Mouse (Mus musculus) midbrain, embryonic 12.5 days (tissue): ENCODE measurements around the gene Lpcat2. TPM values are rescaled to one million over a fixed set of nuclear protein-coding genes. Genes with fewer than 3 reads are reported as not detected.

ENCODE experiments used
- ATAC-seq: fragments of 200-750 bp; cut with Nextera tagmentation; 2 replicates; pipeline ENCODE4 v1.8.0; 2017; ENCODE audit warnings: low read depth, moderate TSS enrichment, moderate library complexity; ENCODE audit not compliant: low FRiP score
- H3K27ac ChIP-seq: fragments of 300-500 bp; sonication (generic); replicated peaks from 2 replicates; pipeline ENCODE4 v1.5.1; 2016; ENCODE audit warnings: mild to moderate bottlenecking
- H3K27me3 ChIP-seq: fragments of 300-500 bp; sonication (generic); 2 replicates; pipeline ENCODE4 v1.6.1; 2016; ENCODE audit warnings: mild to moderate bottlenecking
- H3K36me3 ChIP-seq: fragments of 300-500 bp; sonication (generic); 2 replicates; pipeline ENCODE4 v1.6.1; 2016
- H3K4me1 ChIP-seq: fragments of 300-500 bp; sonication (generic); 2 replicates; pipeline ENCODE4 v1.6.1; 2016
- H3K4me2 ChIP-seq: fragments of 300-500 bp; sonication (generic); replicated peaks from 2 replicates; pipeline ENCODE4 v1.6.1; 2016; ENCODE audit warnings: mild to moderate bottlenecking, moderate library complexity
- H3K4me3 ChIP-seq: fragments of 300-500 bp; sonication (generic); 2 replicates; pipeline ENCODE4 v1.5.1; 2016; ENCODE audit warnings: mild to moderate bottlenecking
- H3K9ac ChIP-seq: fragments of 300-500 bp; sonication (generic); replicated peaks from 2 replicates; pipeline ENCODE4 v1.6.1; 2016; ENCODE audit warnings: mild to moderate bottlenecking, moderate library complexity
- H3K9me3 ChIP-seq: fragments of 300-500 bp; sonication (generic); 2 replicates; pipeline ENCODE4 v1.6.1; 2016; ENCODE audit warnings: mild to moderate bottlenecking
- WGBS: fragments of 180-500 bp; shearing (Covaris S2); methylation state at CpG from one replicate; pipeline ENCODE4 v1.1.7; 2016; 5-methylcytosine and 5-hydroxymethylcytosine counted together
- polyA plus RNA-seq: library from polyadenylated mRNA; unstranded; fragments of >200 nt; fragmentation: Nextera tagmentation; extraction: Ambion mirVana; gene quantifications from 2 replicates; pipeline ENCODE4 v1.2.1, GENCODE M21; 2016

Gene Lpcat2
- polyA plus RNA-seq, 1 experiment from 2014 or later: 5.9 TPM

GRCm38 (mm10) chr8:92896611-92897010 lies 41.5 kb downstream of the Lpcat2 start:
- no peak overlapping the region for H3K9ac ChIP-seq
- no peaks in the 10 kb centered on the region for H3K36me3 ChIP-seq
- H3K27ac ChIP-seq: no peak overlapping the region
- H3K27me3 ChIP-seq: no peaks in the 10 kb centered on the region
- no peaks in the 10 kb centered on the region for H3K4me1 ChIP-seq
- H3K4me3 ChIP-seq: no peak overlapping the region
- H3K4me2 ChIP-seq: no peak overlapping the region
- 77% methylated on average over 5 of the region's 5 CpGs for WGBS
- H3K9me3 ChIP-seq: no peaks in the 10 kb centered on the region
- ATAC-seq: no peak

- WGBS: 78% methylated on average over 4 of the region's 4 CpGs
Observed at GRCm38 (mm10) chr8:92897794-92898193, 42.7 kb downstream of the Lpcat2 start.

GRCm38 (mm10) chr8:92899590-92899989 lies 44.5 kb downstream of the Lpcat2 start:
- no peak overlapping the region for H3K9ac ChIP-seq
- no peaks in the 10 kb centered on the region for H3K27me3 ChIP-seq
- no peaks in the 10 kb centered on the region for H3K36me3 ChIP-seq
- no peaks in the 10 kb centered on the region for H3K4me1 ChIP-seq
- H3K27ac ChIP-seq: no peak overlapping the region
- no peaks in the 10 kb centered on the region for H3K9me3 ChIP-seq
- no peak overlapping the region for H3K4me3 ChIP-seq
- WGBS: 87% methylated on average over 9 of the region's 9 CpGs
- no peak overlapping the region for H3K4me2 ChIP-seq
- no peak for ATAC-seq

More at GRCm38 (mm10) chr8:92897794-92898193, 42.7 kb downstream of the Lpcat2 start:
- Histone ChIP-seq H3K27ac (no peak overlapping the region), H3K9ac (no peak overlapping the region), H3K9me3 (no peaks in the 10 kb centered on the region), H3K27me3 (no peaks in the 10 kb centered on the region), H3K36me3 (no peaks in the 10 kb centered on the region), H3K4me3 (no peak overlapping the region), H3K4me1 (no peaks in the 10 kb centered on the region), H3K4me2 (no peak overlapping the region)
- no peak for ATAC-seq

GRCm38 (mm10) chr8:92901107-92901506 lies 46.0 kb downstream of the Lpcat2 start, which contains the start of gene Capns2:
Gene Capns2 (plus strand): TSS chr8:92901407.
- Histone ChIP-seq H3K27ac (no peak within 1 kb of the TSS), H3K4me2 (no peak within 1 kb of the TSS), H3K4me3 (no peak within 1 kb of the TSS), H3K4me1 (no peaks in the 10 kb centered on the region), H3K27me3 (no peaks in the 10 kb centered on the region), H3K36me3 (no peaks in the 10 kb centered on the region), H3K9me3 (no peaks in the 10 kb centered on the region), H3K9ac (no peak within 1 kb of the TSS)
- WGBS: 98% methylated on average over 5 of the region's 5 CpGs
- ATAC-seq: no peak

GRCm38 (mm10) chr8:92902981-92903380 lies 47.8 kb downstream of the Lpcat2 start:
- Histone ChIP-seq H3K27ac (no peak overlapping the region), H3K4me2 (no peak overlapping the region), H3K4me3 (no peak overlapping the region), H3K9ac (no peak overlapping the region), H3K9me3 (no peaks in the 10 kb centered on the region), H3K36me3 (no peaks in the 10 kb centered on the region), H3K4me1 (no peaks in the 10 kb centered on the region), H3K27me3 (no peaks in the 10 kb centered on the region)
- 89% methylated on average over 2 of the region's 2 CpGs for whole genome bisulfite sequencing
- ATAC-seq: no peak

- Histone ChIP-seq H3K4me1 (no peaks in the 10 kb centered on the region), H3K4me2 (no peak overlapping the region), H3K36me3 (no peaks in the 10 kb centered on the region), H3K9me3 (no peaks in the 10 kb centered on the region), H3K9ac (no peak overlapping the region), H3K27ac (no peak overlapping the region), H3K27me3 (no peaks in the 10 kb centered on the region), H3K4me3 (no peak overlapping the region)
- no peak for ATAC-seq
- WGBS: 91% methylated on average over 11 of the region's 11 CpGs
Observed at GRCm38 (mm10) chr8:92903488-92904135, 48.5 kb downstream of the Lpcat2 start.

- no peaks in the 10 kb centered on the region for H3K27me3 ChIP-seq
- H3K4me3 ChIP-seq: no peak overlapping the region
- H3K4me2 ChIP-seq: no peak overlapping the region
- H3K36me3 ChIP-seq: no peaks in the 10 kb centered on the region
- no peak for ATAC-seq
- H3K27ac ChIP-seq: no peak overlapping the region
- H3K4me1 ChIP-seq: no peaks in the 10 kb centered on the region
- no peaks in the 10 kb centered on the region for H3K9me3 ChIP-seq
- WGBS: 97% methylated on average over 9 of the region's 9 CpGs
- no peak overlapping the region for H3K9ac ChIP-seq
Observed at GRCm38 (mm10) chr8:92906553-92906952, 51.4 kb downstream of the Lpcat2 start.

GRCm38 (mm10) chr8:92908448-92908847 lies 53.3 kb downstream of the Lpcat2 start:
- Histone ChIP-seq H3K9me3 (no peaks in the 10 kb centered on the region), H3K4me2 (no peak overlapping the region), H3K9ac (no peak overlapping the region), H3K4me3 (no peak overlapping the region), H3K27me3 (no peaks in the 10 kb centered on the region), H3K27ac (no peak overlapping the region), H3K36me3 (no peaks in the 10 kb centered on the region), H3K4me1 (no peaks in the 10 kb centered on the region)
- WGBS: 91% methylated on average over 2 of the region's 2 CpGs
- ATAC-seq: no peak

- H3K4me1 ChIP-seq: no peaks in the 10 kb centered on the region
- no peak overlapping the region for H3K4me2 ChIP-seq
- no peaks in the 10 kb centered on the region for H3K9me3 ChIP-seq
- H3K4me3 ChIP-seq: no peak overlapping the region
- no peaks in the 10 kb centered on the region for H3K27me3 ChIP-seq
- no peak overlapping the region for H3K27ac ChIP-seq
- H3K9ac ChIP-seq: no peak overlapping the region
- 88% methylated on average over 3 of the region's 3 CpGs for WGBS
- no peaks in the 10 kb centered on the region for H3K36me3 ChIP-seq
- ATAC-seq: no peak
Observed at GRCm38 (mm10) chr8:92911477-92911876, 56.3 kb downstream of the Lpcat2 start.

- Histone ChIP-seq H3K27ac (no peak overlapping the region), H3K9ac (no peak overlapping the region), H3K4me1 (no peaks in the 10 kb centered on the region), H3K9me3 (no peaks in the 10 kb centered on the region), H3K4me2 (no peak overlapping the region), H3K36me3 (no peaks in the 10 kb centered on the region), H3K27me3 (no peaks in the 10 kb centered on the region), H3K4me3 (no peak overlapping the region)
- 88% methylated on average over 7 of the region's 7 CpGs for WGBS
- ATAC-seq: no peak
Observed at GRCm38 (mm10) chr8:92913396-92913795, 58.3 kb downstream of the Lpcat2 start.

- no peak overlapping the region for H3K4me3 ChIP-seq
- H3K4me2 ChIP-seq: no peak overlapping the region
- H3K36me3 ChIP-seq: no peaks in the 10 kb centered on the region
- no peaks in the 10 kb centered on the region for H3K4me1 ChIP-seq
- ATAC-seq: no peak
- H3K9ac ChIP-seq: no peak overlapping the region
- H3K27ac ChIP-seq: no peak overlapping the region
- H3K27me3 ChIP-seq: no peaks in the 10 kb centered on the region
- H3K9me3 ChIP-seq: no peaks in the 10 kb centered on the region
- 84% methylated on average over 3 of the region's 3 CpGs for WGBS
Observed at GRCm38 (mm10) chr8:92916082-92916481, 60.9 kb downstream of the Lpcat2 start.

GRCm38 (mm10) chr8:92921768-92922167 lies 66.6 kb downstream of the Lpcat2 start:
- Histone ChIP-seq H3K9me3 (no peaks in the 10 kb centered on the region), H3K27ac (no peak overlapping the region), H3K9ac (no peak overlapping the region), H3K27me3 (no peaks in the 10 kb centered on the region), H3K4me2 (no peak overlapping the region), H3K4me3 (no peak overlapping the region), H3K36me3 (no peaks in the 10 kb centered on the region), H3K4me1 (no peaks in the 10 kb centered on the region)
- WGBS: 63% methylated on average over 3 of the region's 3 CpGs
- no peak for ATAC-seq

GRCm38 (mm10) chr8:92928986-92929385 lies 73.8 kb downstream of the Lpcat2 start:
- WGBS: 76% methylated on average over 4 of the region's 4 CpGs

More at GRCm38 (mm10) chr8:92928986-92929385, 73.8 kb downstream of the Lpcat2 start:
- Histone ChIP-seq H3K4me1 (no peaks in the 10 kb centered on the region), H3K36me3 (no peaks in the 10 kb centered on the region), H3K4me2 (no peak overlapping the region), H3K27ac (no peak overlapping the region), H3K4me3 (no peak overlapping the region), H3K9me3 (no peaks in the 10 kb centered on the region), H3K27me3 (no peaks in the 10 kb centered on the region), H3K9ac (no peak overlapping the region)
- no peak for ATAC-seq
